Mouse (Mus musculus): ENCODE results near the gene Erc2.

The Erc2 gene

GRCm38 (mm10) chr14:28405277-28405840 is 783.1 kb downstream of the Erc2 start:
- peak; percentile 51 for DNase-seq

DNA sequence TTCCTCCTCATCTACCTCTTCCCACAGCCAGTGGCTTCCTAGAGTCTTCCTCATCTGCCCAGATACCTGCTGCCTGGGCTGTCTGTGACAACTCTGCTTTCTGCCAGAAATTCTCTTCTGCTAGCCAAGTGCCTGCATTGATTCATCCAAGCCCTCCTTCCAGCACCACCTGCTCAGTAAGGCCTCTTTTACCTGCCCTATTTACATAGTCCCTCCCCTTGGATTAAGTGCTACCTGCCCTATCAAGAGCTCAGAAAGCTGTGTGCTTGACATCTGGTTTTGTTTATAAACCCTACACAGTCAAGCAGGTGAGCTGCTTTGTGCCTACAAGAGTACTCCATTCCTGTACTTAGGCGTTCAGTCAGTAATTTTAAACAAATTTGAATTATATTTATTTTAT is 787.2 kb downstream of the Erc2 start:
- peak; percentile 40 for DNase-seq

DNA sequence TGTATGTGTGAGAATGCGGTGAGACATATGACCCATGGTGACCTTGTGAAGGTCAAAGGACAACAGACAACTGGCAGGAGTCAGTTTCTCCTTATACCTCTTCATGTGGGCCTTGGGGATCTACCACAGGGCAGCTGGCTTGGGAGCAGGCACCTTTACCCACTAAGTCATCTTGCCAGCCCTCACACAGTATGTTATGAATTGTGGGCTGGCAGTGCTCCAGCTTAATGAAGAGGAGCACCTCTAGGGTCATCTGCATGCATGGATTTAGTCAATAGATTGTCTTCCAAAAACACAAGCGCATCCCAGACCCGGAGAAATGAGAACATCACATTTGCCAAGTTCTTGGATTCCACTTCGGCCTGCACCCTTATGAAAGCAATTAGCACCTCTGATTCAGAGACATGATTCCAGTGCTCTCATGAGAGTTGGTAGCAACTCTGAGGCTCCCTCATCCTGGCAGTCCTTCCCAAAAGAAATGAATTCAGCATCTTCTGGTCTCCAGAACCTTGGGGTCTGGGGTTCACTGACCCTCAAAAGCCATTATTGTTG is 787.6 kb downstream of the Erc2 start:
- DNase-seq: peak; percentile 79

GRCm38 (mm10) chr14:28410789-28411225 is 788.6 kb downstream of the Erc2 start:
- DNase-seq: peak; percentile 83

GRCm38 (mm10) chr14:28412252-28412995 is 790.2 kb downstream of the Erc2 start:
- DNase-seq: peak; percentile 91

DNA sequence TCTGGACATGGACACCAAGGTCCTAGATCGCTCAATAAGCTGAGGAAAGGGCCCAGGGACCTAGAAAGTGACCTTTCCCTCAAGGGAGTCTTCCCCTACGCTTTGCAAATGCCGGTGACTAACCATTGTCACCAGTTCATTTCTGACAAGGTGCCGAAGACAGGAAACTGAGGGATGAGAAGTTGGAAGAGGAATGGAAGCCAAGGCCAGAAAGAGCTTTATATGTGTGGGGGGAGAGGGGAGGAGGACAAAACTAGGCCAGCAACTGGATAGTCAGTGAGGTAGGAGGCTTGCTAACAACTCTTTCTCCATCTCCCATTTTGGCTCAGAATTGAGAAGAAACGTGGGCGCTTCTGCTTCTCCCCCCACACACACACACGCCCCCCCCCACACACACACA is 791.3 kb downstream of the Erc2 start:
- DNase-seq: peak; percentile 66

- DNase-seq: peak; percentile 96
Observed at GRCm38 (mm10) chr14:28417019-28417418, 794.8 kb downstream of the Erc2 start.

DNA sequence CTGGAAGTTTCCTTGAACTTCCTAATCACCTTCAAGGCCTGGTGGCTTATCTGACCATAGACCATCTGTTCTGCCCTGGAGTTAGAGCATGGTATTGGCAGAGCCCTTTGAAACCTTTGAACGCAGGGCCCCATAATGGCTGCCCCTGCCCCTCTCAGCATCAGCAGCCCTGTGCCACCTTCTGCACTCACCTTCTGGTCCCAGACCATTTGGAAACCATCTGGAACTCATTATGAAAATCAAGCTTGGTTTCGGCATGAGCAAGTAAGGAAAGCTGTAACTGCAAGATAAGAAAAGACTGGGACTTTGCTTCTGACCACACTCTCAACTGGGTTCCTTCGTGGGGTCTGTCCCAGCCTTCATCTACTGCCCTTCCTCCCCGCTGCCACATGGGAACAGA is 796.3 kb downstream of the Erc2 start:
- DNase-seq: peak; percentile 82

GRCm38 (mm10) chr14:28419188-28419587 is 797.0 kb downstream of the Erc2 start:
- DNase-seq: no peak

DNA sequence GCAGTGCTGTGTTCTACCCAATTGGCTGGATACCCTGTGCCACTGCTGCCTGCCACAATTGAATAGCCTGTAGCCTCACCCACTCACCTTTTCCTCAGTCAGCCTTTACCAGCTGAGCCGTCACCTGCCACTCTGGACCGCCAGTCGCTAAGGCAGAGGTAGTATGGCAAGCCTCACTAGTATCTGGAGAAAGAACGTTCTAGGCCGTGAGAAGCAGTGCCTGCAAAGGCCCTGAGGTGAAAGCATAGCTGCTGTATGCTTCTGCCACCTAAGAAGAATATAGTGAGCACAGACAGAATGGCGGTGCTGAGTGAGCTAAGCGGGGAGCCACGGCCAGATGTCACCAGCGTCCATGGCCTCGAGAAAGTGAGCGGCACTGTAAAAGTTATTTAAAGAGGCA is 798.4 kb downstream of the Erc2 start:
- DNase-seq: peak; percentile 82

DNA sequence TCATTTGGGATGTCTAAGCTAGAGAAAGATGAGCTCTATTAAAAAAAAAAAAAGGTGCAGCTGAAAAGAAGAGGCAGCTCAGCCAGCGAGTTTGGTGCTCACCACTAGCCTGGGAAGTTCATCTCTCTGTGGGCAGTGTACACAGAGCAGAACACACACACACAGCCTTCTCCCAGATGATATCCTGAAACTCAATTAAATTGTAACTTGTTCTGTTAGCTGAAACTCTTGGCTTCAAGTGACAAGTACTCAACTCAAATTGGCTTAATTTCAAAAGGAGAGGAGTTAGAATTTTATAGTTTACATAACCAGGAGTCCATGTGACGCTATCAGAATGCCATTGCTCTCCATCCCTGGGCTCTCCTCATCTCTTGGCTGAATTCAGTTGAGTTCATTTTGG is 804.4 kb downstream of the Erc2 start:
- no peak for DNase-seq

DNA sequence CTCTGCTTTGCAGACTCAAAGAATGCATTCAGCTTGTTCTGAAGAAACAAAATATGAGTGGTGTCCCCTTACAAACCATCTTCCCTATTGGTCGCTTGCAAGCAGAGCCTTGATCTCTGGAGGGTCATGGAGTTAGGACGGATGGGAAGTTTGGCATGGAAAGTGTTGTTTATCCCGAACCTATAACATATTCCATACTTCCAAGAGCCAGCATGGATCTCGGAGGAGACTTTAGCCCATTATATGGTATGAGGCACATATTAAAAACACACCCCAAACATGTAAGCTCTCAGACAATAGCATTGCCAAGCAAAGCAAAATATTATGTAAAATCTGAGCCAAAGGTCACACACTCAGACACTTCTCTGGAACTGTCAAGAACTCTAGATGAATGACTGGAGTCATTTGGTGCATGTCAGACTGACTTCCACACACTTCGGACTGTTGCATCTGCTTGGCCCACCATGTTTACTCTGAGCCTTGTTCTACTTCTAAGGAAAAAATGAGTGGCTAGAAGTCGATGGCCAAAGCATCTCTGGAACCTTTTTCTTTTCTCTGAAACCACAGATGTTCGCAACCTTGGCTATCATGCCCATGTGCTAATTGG is 809.6 kb downstream of the Erc2 start:
- no peak for DNase-seq

DNA sequence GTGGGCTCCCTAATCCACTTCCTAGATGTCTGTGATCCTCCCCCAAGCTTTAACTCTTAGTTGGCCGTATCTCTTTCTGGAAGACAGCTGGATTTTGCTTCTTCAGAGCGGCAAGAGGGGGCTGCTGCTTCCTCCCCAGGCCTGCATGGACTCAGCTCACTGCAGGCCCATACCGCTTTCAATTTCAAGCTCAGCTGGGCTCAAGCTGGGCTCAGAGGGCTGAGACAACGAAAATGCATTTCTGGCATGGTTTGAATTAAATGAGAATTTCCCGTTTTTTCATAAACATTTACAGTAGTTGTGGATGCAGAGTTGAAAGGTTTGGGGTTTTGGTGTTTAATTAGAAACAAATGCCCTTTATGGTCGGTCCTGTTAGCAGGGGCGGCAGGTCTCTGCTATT is 812.8 kb downstream of the Erc2 start:
- no peak for DNase-seq

GRCm38 (mm10) chr14:28439171-28439570 is 816.9 kb downstream of the Erc2 start:
- no peak for DNase-seq

GRCm38 (mm10) chr14:28441240-28441967 is 819.2 kb downstream of the Erc2 start:
- DNase-seq: peak; percentile 90

- DNase-seq: no peak
Observed at GRCm38 (mm10) chr14:28443254-28443944, 821.2 kb downstream of the Erc2 start.

DNA sequence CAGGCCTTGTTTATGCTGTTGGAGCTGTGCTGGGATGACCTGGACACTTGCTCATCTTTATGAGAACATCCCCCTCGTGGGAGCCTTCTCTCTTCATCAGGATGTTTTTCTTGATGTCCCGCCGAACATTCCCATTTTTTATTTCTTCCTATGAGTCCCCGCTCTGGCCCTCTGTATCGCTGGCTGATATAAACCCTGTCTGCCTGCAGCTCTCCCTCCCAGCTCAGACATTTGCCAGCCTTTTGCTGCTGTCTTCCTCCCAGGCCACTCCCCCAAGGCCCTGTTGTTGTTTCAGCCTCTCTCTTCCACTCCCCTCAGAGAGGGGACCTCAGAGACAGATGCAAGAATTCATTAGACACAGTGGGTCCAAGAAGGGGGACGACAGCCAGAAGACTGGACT is 823.5 kb downstream of the Erc2 start:
- no peak for DNase-seq

GRCm38 (mm10) chr14:28451771-28452170 is 829.5 kb downstream of the Erc2 start:
- DNase-seq: no peak

- peak; percentile 93 for DNase-seq
Observed at GRCm38 (mm10) chr14:28456372-28457076, 834.3 kb downstream of the Erc2 start.

- no peak for DNase-seq
Observed at GRCm38 (mm10) chr14:28457428-28457827, 835.2 kb downstream of the Erc2 start.

DNA sequence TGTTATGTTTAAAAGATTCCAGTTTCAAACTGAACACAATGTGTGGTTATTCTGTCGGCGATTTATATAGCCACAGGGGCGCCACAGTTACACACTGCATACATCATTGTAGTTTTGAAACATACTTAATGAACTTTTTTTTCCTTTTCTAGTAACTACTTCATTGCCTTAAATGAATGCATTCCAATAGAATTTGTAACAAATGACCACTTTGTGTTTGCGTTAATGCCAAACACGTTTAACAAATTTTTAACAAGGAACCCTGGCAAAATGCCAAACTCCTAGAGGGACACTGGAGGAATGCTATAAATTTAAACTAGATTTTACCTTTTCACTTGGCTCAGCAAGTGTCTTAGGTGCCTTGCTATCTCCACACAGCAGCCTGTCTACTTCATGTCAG is 845.7 kb downstream of the Erc2 start:
- DNase-seq: no peak

DNA sequence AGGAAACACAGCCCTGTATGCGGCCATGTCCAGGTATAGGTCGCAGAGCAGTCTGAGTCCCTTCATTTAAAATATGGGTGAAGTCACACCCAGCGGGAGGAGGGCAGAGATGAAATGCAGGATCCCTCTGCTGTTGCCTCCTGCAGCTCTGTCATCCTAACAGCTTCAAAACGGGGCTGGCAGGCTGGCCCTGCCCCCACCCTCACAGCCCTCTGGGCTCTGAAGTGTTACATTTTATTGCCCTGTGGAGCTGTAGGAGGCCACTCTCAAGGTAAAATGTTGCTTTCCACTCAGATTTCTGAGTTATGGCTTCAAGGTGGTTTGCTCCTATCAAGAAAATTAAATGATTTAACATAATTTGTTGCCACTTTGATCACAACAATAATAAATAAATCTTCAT is 847.5 kb downstream of the Erc2 start:
- no peak for DNase-seq

Measured in heart, adult 11 months (tissue).